In the genomic region with DNA sequence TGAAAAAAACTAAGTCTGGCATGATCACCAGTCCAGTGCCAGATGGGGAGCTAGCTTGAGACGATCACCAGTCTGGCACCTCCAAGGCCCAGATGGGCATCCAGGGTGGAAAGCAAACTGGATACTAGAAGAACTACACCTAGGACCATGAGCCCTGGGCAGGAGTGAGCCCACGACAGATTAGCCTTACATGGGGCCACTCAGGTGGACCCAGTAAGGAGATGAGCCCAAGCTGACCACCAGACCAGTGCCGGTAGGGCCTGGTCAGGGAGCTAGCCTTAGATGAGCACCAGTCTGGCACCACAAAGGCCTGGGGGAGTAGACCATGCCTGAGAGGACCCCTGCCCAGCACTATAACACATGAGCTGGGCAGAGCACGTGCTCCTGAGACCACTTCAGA, we compare ENCODE assay signal across 20 mouse cellular contexts. TPM values are rescaled to one million over a fixed set of nuclear protein-coding genes. Genes with fewer than 3 reads are reported as not detected.
A peak's percentile ranks its signal among the peaks of the same experiment; 100 is the strongest.
DNase-seq lines count a peak whose midpoint lies in the region; ATAC-seq lines count a peak whose summit lies in the region.
"Had no signal": no experiment of that assay in that cellular context is flagged by ENCODE, and none has a peak within 500 bp of the region (broad histone marks: within the 10 kb centered on the region; RNA-seq: fewer than 3 reads in every experiment).

No protein-coding gene starts in this region.

- no peak overlapping the region for H3K9ac ChIP-seq in forebrain, embryonic 15.5 days (replicated peaks)
- H3K9ac ChIP-seq in forebrain, embryonic 12.5 days = no peak overlapping the region
- no peak overlapping the region for H3K9ac ChIP-seq in intestine, embryonic 14.5 days (ENCODE audit: low read length)
- H3K9ac ChIP-seq in intestine, embryonic 16.5 days (ENCODE audit: low read depth, low read length) = no peak overlapping the region
- no peak overlapping the region for H3K9ac ChIP-seq in midbrain, embryonic 12.5 days (replicated peaks)
- H3K9ac ChIP-seq in midbrain, embryonic 16.5 days (ENCODE audit: low read depth, low read length) = no peak overlapping the region
- H3K9ac ChIP-seq in embryonic facial prominence, embryonic 12.5 days = no peak overlapping the region
- H3K9ac ChIP-seq: embryonic facial prominence, embryonic 13.5 days had no signal

- H3K4me1 ChIP-seq in forebrain, embryonic 15.5 days = no peaks in the 10 kb centered on the region
- no peaks in the 10 kb centered on the region for H3K4me1 ChIP-seq in forebrain, embryonic 12.5 days
- no peaks in the 10 kb centered on the region for H3K4me1 ChIP-seq in intestine, embryonic 14.5 days (replicated peaks; ENCODE audit: control insufficient read depth, insufficient read depth, low read length)
- H3K4me1 ChIP-seq in intestine, embryonic 16.5 days (ENCODE audit: control insufficient read depth, insufficient read depth, low read length) = no peaks in the 10 kb centered on the region
- H3K4me1 ChIP-seq in midbrain, embryonic 12.5 days = no peaks in the 10 kb centered on the region
- no peaks in the 10 kb centered on the region for H3K4me1 ChIP-seq in midbrain, embryonic 16.5 days (ENCODE audit: control insufficient read depth, insufficient read depth, low read length)
- H3K4me1 ChIP-seq in embryonic facial prominence, embryonic 12.5 days = no peaks in the 10 kb centered on the region
- H3K4me1 ChIP-seq: embryonic facial prominence, embryonic 13.5 days; heart, embryonic 10.5 days had no signal

- no peaks in the 10 kb centered on the region for H3K36me3 ChIP-seq in forebrain, embryonic 15.5 days
- H3K36me3 ChIP-seq in forebrain, embryonic 12.5 days (replicated peaks) = peaks cover 42% of the 10 kb centered on the region
- H3K36me3 ChIP-seq in intestine, embryonic 14.5 days (ENCODE audit: control insufficient read depth, insufficient read depth, low read length) = peaks cover 60% of the 10 kb centered on the region
- peaks cover 8% of the 10 kb centered on the region; the same call in 1 of the 2 replicates for H3K36me3 ChIP-seq in intestine, embryonic 16.5 days (ENCODE audit: control insufficient read depth, insufficient read depth, low read length)
- H3K36me3 ChIP-seq in midbrain, embryonic 12.5 days = peaks cover 36% of the 10 kb centered on the region; the same call in 1 of the 2 replicates
- H3K36me3 ChIP-seq in midbrain, embryonic 16.5 days (ENCODE audit: control insufficient read depth, insufficient read depth, low read length) = no peaks in the 10 kb centered on the region
- H3K36me3 ChIP-seq in embryonic facial prominence, embryonic 12.5 days = peaks cover 35% of the 10 kb centered on the region

- 77% methylated on average over 4 of the region's 4 CpGs for WGBS in forebrain, embryonic 15.5 days
- WGBS in forebrain, embryonic 12.5 days = 90% methylated on average over 4 of the region's 4 CpGs
- WGBS in intestine, embryonic 14.5 days = 93% methylated on average over 4 of the region's 4 CpGs
- 84% methylated on average over 4 of the region's 4 CpGs for WGBS in intestine, embryonic 16.5 days
- WGBS in midbrain, embryonic 12.5 days = 95% methylated on average over 4 of the region's 4 CpGs
- WGBS in midbrain, embryonic 16.5 days = 85% methylated on average over 4 of the region's 4 CpGs
- WGBS in embryonic facial prominence, embryonic 12.5 days = 97% methylated on average over 4 of the region's 4 CpGs

- peak; percentile 49; the same call in 1 of the 2 replicates for ATAC-seq in forebrain, embryonic 15.5 days (replicated peaks)
- ATAC-seq in forebrain, embryonic 12.5 days (ENCODE audit: low FRiP score) = no peak
- 0 out of 2 replicates have a peak, but pooled peaks have one; percentile 36 for ATAC-seq in intestine, embryonic 14.5 days (replicated peaks; ENCODE audit: low FRiP score, low TSS enrichment, low read depth)
- no peak for ATAC-seq in intestine, embryonic 16.5 days
- ATAC-seq in midbrain, embryonic 12.5 days (ENCODE audit: low FRiP score, low read depth) = 0 out of 2 replicates have a peak, but pooled peaks have one; percentile 19
- ATAC-seq in midbrain, embryonic 16.5 days = no peak
- ATAC-seq in embryonic facial prominence, embryonic 12.5 days (ENCODE audit: insufficient number of reproducible peaks, insufficient read depth, low FRiP score, low TSS enrichment) = peak; percentile 52; the same call in 1 of the 2 replicates
- ATAC-seq: intestine, postnatal 0 days had no signal

- DNase-seq in intestine, embryonic 14.5 days (ENCODE audit: low spot score) = no peak
- no peak for DNase-seq in layer of hippocampus, adult 11-12 months (ENCODE audit: low spot score)
- DNase-seq: adrenal gland, postnatal 36 days; cerebellum, adult 11 months; cerebellum, adult 9-11 months; gastrocnemius, postnatal 10 days; heart, postnatal 4 days; kidney, postnatal 25 days; layer of hippocampus, postnatal 36 days; lung, adult 18-20 months; lung, postnatal 10 days had no signal

- H3K27ac ChIP-seq in forebrain, embryonic 15.5 days (replicated peaks) = no peak overlapping the region
- no peak overlapping the region for H3K27ac ChIP-seq in forebrain, embryonic 12.5 days
- H3K27ac ChIP-seq in intestine, embryonic 14.5 days (ENCODE audit: low read depth) = no peak overlapping the region
- no peak overlapping the region for H3K27ac ChIP-seq in intestine, embryonic 16.5 days (ENCODE audit: low read length)
- H3K27ac ChIP-seq in midbrain, embryonic 12.5 days (replicated peaks) = no peak overlapping the region
- H3K27ac ChIP-seq in midbrain, embryonic 16.5 days (ENCODE audit: low read length) = no peak overlapping the region
- H3K27ac ChIP-seq in embryonic facial prominence, embryonic 12.5 days = no peak overlapping the region
- H3K27ac ChIP-seq: embryonic facial prominence, embryonic 13.5 days; heart, embryonic 10.5 days had no signal

- no peaks in the 10 kb centered on the region for H3K27me3 ChIP-seq in forebrain, embryonic 15.5 days
- no peaks in the 10 kb centered on the region for H3K27me3 ChIP-seq in forebrain, embryonic 12.5 days
- H3K27me3 ChIP-seq in intestine, embryonic 14.5 days (replicated peaks; ENCODE audit: control insufficient read depth, insufficient read depth, low read length) = no peaks in the 10 kb centered on the region
- no peaks in the 10 kb centered on the region for H3K27me3 ChIP-seq in intestine, embryonic 16.5 days (replicated peaks; ENCODE audit: control insufficient read depth, insufficient read depth, low read length)
- no peaks in the 10 kb centered on the region for H3K27me3 ChIP-seq in midbrain, embryonic 12.5 days
- H3K27me3 ChIP-seq in midbrain, embryonic 16.5 days (ENCODE audit: control insufficient read depth, insufficient read depth, low read depth, low read length) = no peaks in the 10 kb centered on the region
- H3K27me3 ChIP-seq in embryonic facial prominence, embryonic 12.5 days = no peaks in the 10 kb centered on the region
- H3K27me3 ChIP-seq: embryonic facial prominence, embryonic 13.5 days had no signal

- no peak overlapping the region for H3K4me3 ChIP-seq in forebrain, embryonic 15.5 days
- no peak overlapping the region for H3K4me3 ChIP-seq in forebrain, embryonic 12.5 days (replicated peaks)
- H3K4me3 ChIP-seq in intestine, embryonic 14.5 days (ENCODE audit: low read depth, low read length) = no peak overlapping the region
- H3K4me3 ChIP-seq in intestine, embryonic 16.5 days (ENCODE audit: low read length) = no peak overlapping the region
- no peak overlapping the region for H3K4me3 ChIP-seq in midbrain, embryonic 12.5 days
- no peak overlapping the region for H3K4me3 ChIP-seq in midbrain, embryonic 16.5 days (ENCODE audit: low read depth, low read length)
- H3K4me3 ChIP-seq in embryonic facial prominence, embryonic 12.5 days = no peak overlapping the region
- H3K4me3 ChIP-seq: embryonic facial prominence, embryonic 13.5 days; heart, embryonic 10.5 days had no signal

- no peak overlapping the region for H3K4me2 ChIP-seq in forebrain, embryonic 15.5 days (replicated peaks)
- H3K4me2 ChIP-seq in forebrain, embryonic 12.5 days = no peak overlapping the region
- H3K4me2 ChIP-seq in intestine, embryonic 14.5 days (ENCODE audit: low read length) = no peak overlapping the region
- no peak overlapping the region for H3K4me2 ChIP-seq in intestine, embryonic 16.5 days (ENCODE audit: low read depth, low read length)
- H3K4me2 ChIP-seq in midbrain, embryonic 12.5 days (replicated peaks) = no peak overlapping the region
- H3K4me2 ChIP-seq in midbrain, embryonic 16.5 days (ENCODE audit: low read length) = no peak overlapping the region
- H3K4me2 ChIP-seq in embryonic facial prominence, embryonic 12.5 days (replicated peaks) = no peak overlapping the region
- H3K4me2 ChIP-seq: embryonic facial prominence, embryonic 13.5 days had no signal

- no peaks in the 10 kb centered on the region for H3K9me3 ChIP-seq in forebrain, embryonic 15.5 days
- H3K9me3 ChIP-seq in forebrain, embryonic 12.5 days = no peaks in the 10 kb centered on the region
- H3K9me3 ChIP-seq in intestine, embryonic 14.5 days (ENCODE audit: control insufficient read depth, low read length) = no peaks in the 10 kb centered on the region
- H3K9me3 ChIP-seq in intestine, embryonic 16.5 days (ENCODE audit: control insufficient read depth, low read length) = no peaks in the 10 kb centered on the region
- no peaks in the 10 kb centered on the region for H3K9me3 ChIP-seq in midbrain, embryonic 12.5 days
- no peaks in the 10 kb centered on the region for H3K9me3 ChIP-seq in midbrain, embryonic 16.5 days (replicated peaks; ENCODE audit: control insufficient read depth, low read length, poor library complexity, severe bottlenecking)
- H3K9me3 ChIP-seq in embryonic facial prominence, embryonic 12.5 days = no peaks in the 10 kb centered on the region
- H3K9me3 ChIP-seq: embryonic facial prominence, embryonic 13.5 days; heart, embryonic 10.5 days had no signal

RNA-seq across cellular contexts. Expression of a gene that starts 44.6 kb away (rescaled TPM):
- polyA plus RNA-seq in forebrain, embryonic 15.5 days (2015; fragmentation: Nextera tagmentation; extraction: Ambion mirVana) = 34.2 and 34.7 TPM in 2 replicates
- 99.1 and 108 TPM in 2 replicates for polyA plus RNA-seq in forebrain, embryonic 12.5 days (2016; fragmentation: Nextera tagmentation; extraction: Ambion mirVana)
- polyA plus RNA-seq in intestine, embryonic 14.5 days (2014; fragmentation: Nextera tagmentation; extraction: Ambion mirVana) = 55.9 and 66.2 TPM in 2 replicates
- polyA plus RNA-seq in intestine, embryonic 16.5 days (2015; fragmentation: Nextera tagmentation; extraction: Ambion mirVana) = 38.6 and 41.7 TPM in 2 replicates
- polyA plus RNA-seq in midbrain, embryonic 12.5 days (2016; fragmentation: Nextera tagmentation; extraction: Ambion mirVana) = 77.0 and 82.6 TPM in 2 replicates
- polyA plus RNA-seq in midbrain, embryonic 16.5 days (2015; fragmentation: Nextera tagmentation; extraction: Ambion mirVana) = 5.8 and 9.4 TPM in 2 replicates
- polyA plus RNA-seq in embryonic facial prominence, embryonic 12.5 days (2016; fragmentation: Nextera tagmentation; extraction: Ambion mirVana) = 54.9 and 57.8 TPM in 2 replicates

Comparison
In these comparisons a context has a peak if more than half of its experiments do, and no peak if none do; other contexts are left out.
1. ATAC-seq: peak in forebrain, embryonic 15.5 days (single experiment), intestine, embryonic 14.5 days (single experiment), midbrain, embryonic 12.5 days (single experiment) and embryonic facial prominence, embryonic 12.5 days (single experiment); none in forebrain, embryonic 12.5 days (single experiment), intestine, embryonic 16.5 days (single experiment) and midbrain, embryonic 16.5 days (single experiment).